In genomic region chr8:77100370-77100769, GRCm38 (mm10) we compare ENCODE assay signal across 23 mouse cellular contexts.
DNase-seq lines count a peak whose midpoint lies in the region; ATAC-seq and TF ChIP-seq lines count a peak whose summit lies in the region.
"Had no signal": no experiment of that assay in that cellular context is flagged by ENCODE, and none has a peak within 500 bp of the region (broad histone marks: within the 10 kb centered on the region; RNA-seq: fewer than 3 reads in every experiment).

No protein-coding gene starts in this region.

- no peak overlapping the region for H3K4me2 ChIP-seq in kidney, embryonic 15.5 days
- H3K4me2 ChIP-seq: embryonic facial prominence, embryonic 12.5 days; hindbrain, embryonic 12.5 days; neural tube, embryonic 13.5 days had no signal

- no peak overlapping the region for H3K4me3 ChIP-seq in kidney, adult 2 months (ENCODE audit: insufficient read depth, low read depth, low read length)
- no peak overlapping the region for H3K4me3 ChIP-seq in kidney, embryonic 15.5 days (replicated peaks)
- H3K4me3 ChIP-seq: embryonic facial prominence, embryonic 12.5 days; heart, adult 2 months; hindbrain, embryonic 12.5 days; midbrain, embryonic 10.5 days; myocyte; neural tube, embryonic 13.5 days had no signal

- TF ChIP-seq CTCF in kidney, adult 2 months (conservative IDR thresholded peaks at IDR 0.05; ENCODE audit: insufficient read depth, insufficient read length, low read depth, low read length): no peak

- DNase-seq in kidney, adult 2 months: peak; percentile 83
- peak; percentile 49 for DNase-seq in lung, postnatal 36 days
- DNase-seq in lung, postnatal 10 days: no peak
- DNase-seq in kidney, postnatal 36 days: peak; percentile 74 to 86
- DNase-seq in left cerebral cortex, adult 8-10 months (ENCODE audit: low spot score in 2 of 2): no peak
- DNase-seq in adrenal gland, adult (ENCODE audit: inconsistent age in 2 of 2, low spot score in 1 of 2): no peak
- DNase-seq: adrenal gland, adult 8-10 months; cerebellum, adult 11-12 months; cerebellum, postnatal 14 days; gastrocnemius, postnatal 36 days; heart, adult 2 months; right cerebral cortex, postnatal 4 days; thymus, postnatal 25 days had no signal

- H3K27ac ChIP-seq in kidney, adult 2 months (ENCODE audit: insufficient read depth, low read depth, low read length): no peak overlapping the region
- H3K27ac ChIP-seq in kidney, embryonic 15.5 days: no peak overlapping the region
- H3K27ac ChIP-seq: embryonic facial prominence, embryonic 12.5 days; heart, adult 2 months; hindbrain, embryonic 12.5 days; liver, embryonic 14.5 days; midbrain, embryonic 10.5 days; neural tube, embryonic 13.5 days had no signal

- no peaks in the 10 kb centered on the region for H3K36me3 ChIP-seq in kidney, adult 2 months (ENCODE audit: control insufficient read depth, insufficient read depth, low read length)
- H3K36me3 ChIP-seq in kidney, embryonic 15.5 days: no peaks in the 10 kb centered on the region
- H3K36me3 ChIP-seq: embryonic facial prominence, embryonic 12.5 days; G1E; hindbrain, embryonic 12.5 days; midbrain, embryonic 10.5 days; neural tube, embryonic 13.5 days had no signal

- H3K9me3 ChIP-seq in kidney, embryonic 15.5 days (replicated peaks): no peaks in the 10 kb centered on the region
- H3K9me3 ChIP-seq: embryonic facial prominence, embryonic 12.5 days; G1E; hindbrain, embryonic 12.5 days; midbrain, embryonic 10.5 days; neural tube, embryonic 13.5 days had no signal

- no peaks in the 10 kb centered on the region for H3K27me3 ChIP-seq in kidney, adult 2 months (replicated peaks; ENCODE audit: control insufficient read depth, insufficient read depth, low read length)
- H3K27me3 ChIP-seq in kidney, embryonic 15.5 days: no peaks in the 10 kb centered on the region
- H3K27me3 ChIP-seq: CH12.LX; embryonic facial prominence, embryonic 12.5 days; hindbrain, embryonic 12.5 days; neural tube, embryonic 13.5 days had no signal

- 32% methylated on average over 2 of the region's 2 CpGs for WGBS in kidney, adult 2 months
- WGBS in kidney, embryonic 15.5 days: 72% methylated on average over 2 of the region's 2 CpGs

- no peak overlapping the region for H3K9ac ChIP-seq in kidney, embryonic 15.5 days
- H3K9ac ChIP-seq: embryonic facial prominence, embryonic 12.5 days; hindbrain, embryonic 12.5 days; liver, embryonic 14.5 days; neural tube, embryonic 13.5 days had no signal

- no peak for ATAC-seq in kidney, embryonic 15.5 days (replicated peaks; ENCODE audit: low FRiP score)
- ATAC-seq: midbrain, embryonic 16.5 days had no signal

- H3K4me1 ChIP-seq in kidney, adult 2 months (ENCODE audit: control insufficient read depth, insufficient read depth, low read length): peaks cover 5% of the 10 kb centered on the region; the same call in 1 of the 2 replicates
- no peaks in the 10 kb centered on the region; the same call in 1 of the 2 replicates for H3K4me1 ChIP-seq in kidney, embryonic 15.5 days
- H3K4me1 ChIP-seq: embryonic facial prominence, embryonic 12.5 days; hindbrain, embryonic 12.5 days; midbrain, embryonic 10.5 days; neural tube, embryonic 13.5 days had no signal

- no peak for TF ChIP-seq POLR2A in kidney, adult 2 months (IDR thresholded peaks at IDR 0.05; ENCODE audit: low read depth, low read length)

Comparison
In these comparisons a context has a peak if more than half of its experiments do, and no peak if none do; other contexts are left out.
1. DNase-seq: peak in kidney, adult 2 months (single experiment), lung, postnatal 36 days (single experiment) and kidney, postnatal 36 days (2 of 2); none in lung, postnatal 10 days (single experiment), left cerebral cortex, adult 8-10 months (0 of 2) and adrenal gland, adult (0 of 2).